Mouse (Mus musculus): ENCODE data around the gene Rad9a.
"Not testable (repeated sequence)": the region's sequence is repeated elsewhere in the genome, so short reads cannot be mapped to it uniquely, and the experiment has no call there.

Gene Rad9a

DNA sequence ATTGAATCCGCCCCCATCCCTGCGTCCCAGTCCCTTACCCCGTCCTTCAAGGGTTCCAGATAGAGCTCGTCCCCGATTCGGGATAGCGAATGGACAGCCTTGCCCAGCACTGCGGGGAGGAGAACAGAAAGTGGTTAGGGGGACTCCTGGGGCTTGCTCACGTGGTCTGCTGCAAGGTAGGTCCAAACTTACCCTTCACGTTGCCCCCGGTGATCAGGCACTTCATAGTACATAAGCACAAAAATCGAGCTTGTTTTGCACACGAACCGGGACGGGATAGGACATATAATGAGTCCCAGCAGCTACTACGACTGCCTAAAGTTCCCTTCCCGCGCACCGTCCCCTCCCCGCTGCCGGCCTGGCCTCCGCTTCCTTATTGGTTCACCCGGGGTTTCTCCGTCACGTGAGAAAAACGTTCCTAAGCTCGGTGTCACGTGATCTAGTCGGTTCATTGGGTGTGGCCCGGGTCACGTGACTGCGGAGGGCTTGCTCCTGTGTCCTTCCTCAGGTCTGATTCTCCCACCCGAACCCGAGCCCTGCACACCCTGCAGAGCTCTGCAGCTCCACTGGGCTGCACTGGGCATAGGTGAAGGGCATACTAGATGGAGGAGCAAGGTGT lies at the start of gene Rad9a:
Gene Rad9a (minus strand): TSS at position 372 of the 619 bp plus-strand sequence.
- DNase-seq: peak; percentile 98

DNA sequence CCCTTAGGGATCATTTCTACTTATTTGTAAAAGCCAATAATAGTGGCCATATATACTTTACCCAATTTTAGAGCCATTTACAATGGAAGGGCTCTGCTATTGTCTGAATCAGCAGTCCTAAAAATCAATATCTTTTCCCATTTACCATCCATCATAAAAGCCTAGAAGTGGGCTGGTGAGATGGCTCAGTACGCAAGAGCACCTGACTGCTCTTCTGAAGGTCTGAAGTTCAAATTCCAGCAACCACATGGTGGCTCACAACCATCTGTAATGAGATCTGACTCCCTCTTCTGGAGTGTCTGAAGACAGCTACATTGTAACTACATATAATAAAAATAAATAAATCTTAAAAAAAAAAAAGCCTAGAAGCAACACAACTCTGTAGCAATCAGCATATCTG lies 47.2 kb upstream of the Rad9a start:
- not testable (repeated sequence) for DNase-seq

DNA sequence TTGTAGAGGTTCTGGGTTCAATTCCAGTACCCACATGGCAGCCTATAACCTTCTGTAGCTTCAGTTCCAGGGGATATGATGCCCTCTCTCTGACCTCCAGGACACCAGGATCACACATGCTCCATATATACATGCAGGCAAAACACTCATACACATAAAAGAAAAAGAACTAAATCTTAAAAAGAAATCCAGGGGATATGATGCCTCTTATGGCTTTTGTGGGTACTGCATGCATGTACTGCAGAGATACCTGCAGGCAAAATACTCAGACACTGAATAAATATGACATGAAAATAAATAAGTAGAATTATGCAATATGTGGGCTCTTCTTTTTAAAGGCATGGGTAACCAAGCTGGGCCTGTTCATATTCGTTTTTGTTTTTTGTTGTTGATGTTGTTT lies 45.5 kb upstream of the Rad9a start:
- DNase-seq: no peak

DNA sequence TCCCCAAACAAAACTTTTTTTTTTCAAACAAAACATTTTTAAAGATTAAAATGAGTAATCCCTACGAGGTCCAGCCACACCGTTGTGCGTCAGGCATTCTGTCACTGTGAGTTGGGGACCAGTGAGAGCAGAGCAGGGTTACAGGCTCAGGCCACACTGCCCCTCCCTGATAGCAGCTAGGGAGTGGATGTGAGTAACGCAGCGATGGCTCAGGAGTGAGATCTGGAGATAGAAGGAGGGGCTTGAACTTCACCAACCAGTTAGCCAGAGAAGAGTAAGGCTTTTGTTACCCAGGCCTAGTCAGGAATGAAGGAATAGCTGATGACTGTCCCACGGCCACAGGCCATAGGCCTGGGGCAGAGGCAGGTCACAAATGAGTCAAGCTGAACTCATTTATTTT lies 43.3 kb upstream of the Rad9a start:
- no peak for DNase-seq

DNA sequence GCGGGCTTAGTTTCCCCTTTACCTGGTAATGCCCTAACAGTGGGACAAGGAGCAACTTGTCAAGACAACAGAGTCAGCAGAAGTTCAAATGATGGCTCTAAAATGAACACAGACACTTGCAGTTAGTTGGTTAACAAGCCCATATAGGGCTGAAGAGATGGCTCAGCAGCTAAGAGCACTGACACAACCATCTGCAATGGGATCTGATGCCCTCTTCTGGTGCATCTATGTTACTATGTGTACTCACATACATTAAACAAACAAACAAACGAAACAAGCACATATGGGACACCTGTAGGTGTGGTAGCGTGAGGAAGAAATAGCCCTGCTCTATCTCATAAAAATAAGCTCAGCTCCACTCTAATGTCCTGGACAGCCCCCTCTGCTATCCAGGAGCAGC lies 41.0 kb upstream of the Rad9a start:
- DNase-seq: no peak

DNA sequence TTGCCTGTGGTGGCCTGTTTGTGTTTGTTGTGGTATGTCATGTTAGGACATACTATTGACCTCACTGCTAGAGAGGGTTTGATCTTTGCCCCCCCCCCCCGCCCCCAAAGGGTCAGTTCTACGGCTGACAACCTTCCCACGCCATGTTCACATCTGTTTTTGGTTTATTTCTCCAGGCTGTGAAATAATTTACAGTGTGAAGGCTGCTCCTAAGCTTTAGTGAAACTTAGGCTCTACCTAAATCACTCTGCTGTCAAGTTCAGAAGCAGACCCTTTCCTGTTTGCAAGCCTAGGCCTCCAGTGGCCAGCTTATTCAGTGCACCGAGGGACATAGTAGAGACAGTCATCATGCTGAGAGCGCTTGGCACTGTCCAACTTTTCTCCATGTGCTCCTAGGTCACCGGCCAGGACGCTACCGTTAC lies 38.8 kb upstream of the Rad9a start:
- no peak for DNase-seq

DNA sequence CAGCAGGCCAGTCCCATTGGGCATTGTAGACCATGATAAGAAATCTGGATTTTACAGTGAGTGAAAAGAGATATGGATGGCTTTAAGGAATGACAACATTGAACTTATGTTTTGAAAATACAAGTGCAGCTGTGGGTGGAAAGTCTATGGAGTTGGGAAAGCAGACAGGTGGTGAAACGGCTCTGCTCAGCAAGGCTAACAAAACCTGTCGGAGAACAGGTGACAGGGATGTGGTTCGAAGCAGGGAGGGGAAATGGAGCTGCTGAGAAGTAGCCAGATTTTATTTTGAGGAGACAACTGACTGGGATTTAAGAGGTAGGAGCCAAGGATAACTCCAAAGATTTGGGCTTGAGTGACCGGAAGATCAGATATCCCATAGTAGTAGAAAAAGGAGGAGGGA lies 33.1 kb upstream of the Rad9a start:
- no peak for DNase-seq

DNA sequence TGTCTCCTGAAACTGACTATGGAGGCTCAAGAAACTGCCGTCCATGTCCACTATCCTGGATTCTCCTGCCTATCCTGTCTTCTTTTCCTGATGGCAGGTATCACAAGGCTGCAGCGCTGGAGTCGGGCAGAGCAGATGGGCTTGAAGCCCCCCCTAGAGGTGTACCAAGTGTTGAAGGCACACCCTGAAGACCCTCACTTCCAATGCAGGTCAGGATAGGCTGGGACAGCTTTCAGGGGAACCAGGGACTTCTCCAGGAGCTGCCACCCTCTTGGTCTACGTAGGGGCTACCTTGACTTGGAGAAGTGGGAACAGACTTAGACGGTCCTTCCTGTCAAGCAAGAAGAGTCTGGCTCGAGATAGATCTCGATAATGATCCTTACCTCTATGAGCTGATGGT lies 31.2 kb upstream of the Rad9a start:
- no peak for DNase-seq

DNA sequence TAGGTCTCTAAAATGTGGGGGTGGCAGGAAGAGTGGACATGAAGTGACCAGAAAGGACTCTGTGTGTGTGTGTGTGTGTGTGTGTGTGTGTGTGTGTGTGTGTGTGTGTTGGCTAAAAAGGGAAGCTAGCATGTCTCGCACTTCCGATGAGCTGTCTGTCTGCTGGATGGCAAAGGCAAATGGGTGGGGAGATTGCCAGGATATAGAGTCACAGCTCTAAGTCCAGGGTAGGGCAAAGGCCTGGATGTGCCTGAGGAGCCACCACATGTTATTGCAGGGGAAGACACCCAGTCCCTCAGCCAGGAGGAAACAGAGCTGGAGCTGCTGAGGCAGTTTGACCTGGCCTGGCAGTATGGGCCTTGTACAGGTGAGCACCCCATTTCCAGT lies 30.7 kb upstream of the Rad9a start:
- no peak for DNase-seq

DNA sequence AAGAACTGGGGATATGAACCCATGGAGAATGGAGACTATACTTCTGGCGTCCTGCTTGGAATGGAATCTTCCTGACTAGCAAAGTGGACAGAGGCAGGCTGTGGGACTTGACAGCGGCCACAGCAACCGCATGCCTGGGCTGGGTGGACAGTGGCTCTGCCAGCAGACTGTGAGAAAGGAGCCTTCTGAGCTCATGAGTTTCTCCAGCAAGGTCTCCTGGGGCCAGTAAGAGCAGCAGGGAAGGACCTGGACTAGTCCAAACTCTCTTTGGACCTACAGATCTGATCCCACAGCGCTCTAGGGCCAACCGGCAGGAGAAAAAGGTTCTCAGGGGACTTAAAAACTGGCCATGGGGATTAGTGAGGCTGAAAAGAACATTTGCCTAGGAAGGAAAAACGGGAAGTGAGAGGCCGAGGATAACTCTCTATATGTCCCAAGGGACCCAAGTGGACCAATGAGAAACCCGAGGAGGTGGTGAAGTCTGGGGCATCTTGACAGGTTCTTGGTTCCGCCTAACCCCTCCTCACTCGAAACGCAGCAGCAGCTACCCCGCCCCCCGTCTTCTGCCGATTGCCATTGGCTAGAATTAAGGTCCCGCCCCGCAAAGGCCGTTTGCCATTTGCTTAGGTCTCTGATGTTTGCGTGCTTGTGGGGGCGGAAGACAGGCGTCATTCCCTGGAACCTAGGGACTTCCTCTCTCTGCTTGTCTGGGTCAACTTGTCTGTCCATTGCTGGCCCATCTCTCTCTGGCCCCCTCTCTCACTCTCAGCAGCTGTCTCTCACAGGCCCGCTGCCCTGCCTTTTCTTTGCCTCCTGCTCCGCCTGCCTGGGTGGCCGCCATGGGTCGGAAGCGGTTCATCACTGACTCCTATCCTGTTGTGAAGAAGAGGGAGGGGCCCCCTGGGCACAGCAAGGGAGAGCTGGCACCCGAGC lies 30.1 kb upstream of the Rad9a start, which contains the start of gene Pold4:
Gene Pold4 (plus strand): TSS at position 647 of the 933 bp plus-strand sequence.
- peak; percentile 99 for DNase-seq

DNA sequence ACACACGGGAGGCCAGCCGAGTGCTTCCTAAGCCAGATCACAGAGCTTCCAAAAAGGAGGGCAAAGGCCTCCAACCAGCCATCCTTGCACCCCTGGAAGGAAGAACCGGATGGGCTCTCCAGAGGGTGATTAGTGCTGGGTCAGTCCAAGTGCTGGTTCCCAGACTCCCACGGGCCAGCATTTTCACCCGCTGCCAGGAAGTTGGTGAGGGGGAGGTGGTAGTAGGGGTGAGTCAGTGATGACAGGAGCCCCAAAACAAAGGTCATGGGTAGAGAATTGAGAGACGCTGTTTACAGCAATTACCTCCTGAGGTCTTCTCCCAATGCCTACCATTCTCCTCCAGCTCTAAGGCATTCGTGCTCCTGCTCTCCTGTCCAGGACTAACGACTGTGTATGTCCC lies 29.0 kb upstream of the Rad9a start:
- no peak for DNase-seq

DNA sequence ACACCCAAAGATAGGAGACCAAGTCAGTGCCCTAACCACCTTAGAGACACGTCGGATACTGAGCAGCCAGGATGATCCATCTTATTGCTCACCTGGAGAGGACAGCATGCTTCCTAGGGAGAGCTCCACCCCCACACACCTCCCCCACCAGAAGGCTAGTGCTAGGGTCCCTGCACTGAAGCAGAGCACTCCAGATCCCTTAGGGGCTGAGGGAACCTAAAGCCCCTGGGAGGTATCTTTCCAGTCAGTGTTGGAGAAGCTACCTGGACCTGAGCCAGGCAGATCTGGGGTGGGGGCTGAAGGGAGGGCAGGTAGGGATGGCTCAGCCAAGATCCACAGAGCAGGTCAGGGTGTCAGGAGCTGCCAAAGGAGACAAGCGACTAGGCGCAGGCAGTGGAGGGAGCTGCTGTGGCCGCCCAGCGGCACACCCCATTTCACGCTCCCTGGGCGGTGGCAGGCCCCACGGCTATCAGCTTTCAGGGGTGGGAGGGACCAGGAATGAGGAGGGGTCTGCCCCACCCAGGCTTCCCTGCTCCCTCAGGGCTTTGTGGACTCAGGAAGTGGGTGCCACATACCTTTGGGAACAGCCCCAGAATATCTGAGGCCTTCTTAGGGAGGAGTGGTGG lies 28.1 kb upstream of the Rad9a start:
- peak; percentile 60 for DNase-seq

DNA sequence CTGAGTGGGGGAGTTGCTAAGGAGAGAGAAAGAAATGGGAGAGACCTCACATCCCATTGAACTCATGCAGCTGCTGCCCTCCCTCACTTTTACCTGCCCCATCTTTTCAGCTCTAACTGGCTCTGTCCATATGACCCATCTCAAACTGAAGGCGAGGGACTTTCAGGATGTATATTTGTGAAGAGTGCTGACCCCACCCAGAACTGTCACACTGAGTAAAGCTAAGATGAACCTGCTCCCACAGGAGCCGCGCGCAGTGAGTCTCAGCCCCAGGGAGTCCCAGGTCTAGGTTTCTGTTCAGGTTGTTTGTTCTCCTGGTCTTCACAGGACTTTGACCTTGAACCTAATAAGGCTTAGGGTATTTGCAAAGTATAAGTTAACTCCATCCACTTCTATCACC lies 27.4 kb upstream of the Rad9a start:
- no peak for DNase-seq

DNA sequence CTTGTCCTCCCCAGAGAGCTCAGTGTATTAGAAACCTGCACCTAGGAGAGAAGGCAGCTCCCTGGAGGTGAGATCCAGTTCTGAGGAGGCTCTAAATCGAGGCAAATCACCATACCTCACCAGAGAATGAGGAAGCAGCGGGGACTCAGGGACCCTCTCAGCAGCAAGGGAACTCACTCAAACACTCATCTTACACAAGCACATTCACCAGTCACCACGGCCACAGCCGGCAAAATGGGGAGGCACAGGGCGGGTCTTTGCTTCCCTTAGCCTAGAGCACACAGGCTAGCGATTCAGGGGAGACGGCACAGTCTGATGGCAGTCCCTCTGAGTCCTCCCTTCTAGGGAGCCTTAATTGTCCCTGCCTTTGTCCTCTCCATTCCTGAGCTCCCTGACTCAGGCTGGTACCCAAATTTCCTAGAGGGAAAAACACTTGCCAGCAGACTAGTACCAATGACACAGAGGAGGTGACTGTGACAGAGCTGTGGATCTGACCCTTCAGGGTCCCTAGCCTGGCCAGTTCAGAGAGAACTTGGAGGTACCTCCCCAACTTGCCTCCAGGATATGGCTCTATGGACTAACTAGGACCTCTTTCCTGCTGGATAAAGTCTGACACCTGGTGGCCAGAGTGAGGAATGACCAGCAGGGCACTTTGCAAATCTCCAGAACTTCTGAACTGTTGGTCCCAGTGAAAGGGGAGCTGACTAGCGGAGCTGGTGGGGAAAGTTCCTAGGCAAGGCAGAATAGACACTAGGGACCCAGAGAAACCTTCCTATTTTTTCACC lies 26.6 kb upstream of the Rad9a start:
- peak; percentile 76 for DNase-seq

DNA sequence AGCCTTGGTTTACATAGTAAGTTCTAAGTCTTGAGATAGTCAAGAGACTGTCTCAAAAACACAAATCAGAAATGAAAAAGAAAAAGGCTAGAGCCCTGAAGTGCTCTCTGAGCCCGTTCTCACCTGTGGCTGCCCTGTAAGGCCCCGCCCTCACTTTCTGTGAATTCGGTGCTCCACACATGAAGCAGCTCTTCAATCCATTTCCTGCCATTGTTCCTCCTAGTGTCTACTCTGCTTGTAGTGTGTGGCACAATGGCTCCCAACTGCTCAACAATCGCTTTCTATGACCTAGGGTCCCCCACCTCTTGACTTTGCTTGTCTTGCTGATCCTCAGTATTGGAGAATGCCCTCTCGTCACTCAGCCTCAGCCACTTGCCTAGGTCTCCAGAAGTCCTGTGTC lies 26.0 kb upstream of the Rad9a start:
- no peak for DNase-seq

DNA sequence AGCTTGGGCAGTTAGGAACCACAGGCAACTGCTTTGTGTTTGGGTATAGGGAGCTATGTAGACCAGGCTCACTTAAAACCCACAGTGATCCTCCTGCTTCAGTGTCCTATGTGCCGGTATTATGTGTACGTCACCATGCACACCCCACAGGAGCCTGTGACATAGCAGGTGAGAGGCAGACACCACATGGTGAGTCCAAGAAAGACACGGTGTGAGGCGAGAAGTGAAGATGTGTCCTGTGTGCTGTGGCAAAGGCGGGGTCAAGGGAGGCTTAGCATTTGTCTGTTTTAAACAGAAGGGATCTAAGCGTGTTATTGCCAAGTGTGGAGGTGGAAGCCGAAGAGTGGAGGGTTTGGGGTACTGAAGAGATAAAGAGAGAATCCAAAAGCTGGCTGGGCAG lies 25.3 kb upstream of the Rad9a start:
- no peak for DNase-seq

DNA sequence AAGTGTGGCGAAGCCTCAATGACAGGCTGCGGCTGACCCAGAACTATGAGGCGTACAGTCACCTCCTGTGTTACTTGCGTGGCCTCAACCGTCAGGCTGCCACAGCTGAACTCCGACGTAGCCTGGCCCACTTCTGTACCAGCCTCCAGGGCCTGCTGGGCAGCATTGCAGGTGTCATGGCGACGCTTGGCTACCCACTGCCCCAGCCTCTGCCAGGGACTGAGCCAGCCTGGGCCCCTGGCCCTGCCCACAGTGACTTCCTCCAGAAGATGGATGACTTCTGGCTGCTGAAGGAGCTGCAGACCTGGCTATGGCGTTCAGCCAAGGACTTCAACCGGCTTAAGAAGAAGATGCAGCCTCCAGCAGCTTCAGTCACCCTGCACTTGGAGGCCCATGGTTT lies 20.7 kb upstream of the Rad9a start:
- DNase-seq: no peak

DNA sequence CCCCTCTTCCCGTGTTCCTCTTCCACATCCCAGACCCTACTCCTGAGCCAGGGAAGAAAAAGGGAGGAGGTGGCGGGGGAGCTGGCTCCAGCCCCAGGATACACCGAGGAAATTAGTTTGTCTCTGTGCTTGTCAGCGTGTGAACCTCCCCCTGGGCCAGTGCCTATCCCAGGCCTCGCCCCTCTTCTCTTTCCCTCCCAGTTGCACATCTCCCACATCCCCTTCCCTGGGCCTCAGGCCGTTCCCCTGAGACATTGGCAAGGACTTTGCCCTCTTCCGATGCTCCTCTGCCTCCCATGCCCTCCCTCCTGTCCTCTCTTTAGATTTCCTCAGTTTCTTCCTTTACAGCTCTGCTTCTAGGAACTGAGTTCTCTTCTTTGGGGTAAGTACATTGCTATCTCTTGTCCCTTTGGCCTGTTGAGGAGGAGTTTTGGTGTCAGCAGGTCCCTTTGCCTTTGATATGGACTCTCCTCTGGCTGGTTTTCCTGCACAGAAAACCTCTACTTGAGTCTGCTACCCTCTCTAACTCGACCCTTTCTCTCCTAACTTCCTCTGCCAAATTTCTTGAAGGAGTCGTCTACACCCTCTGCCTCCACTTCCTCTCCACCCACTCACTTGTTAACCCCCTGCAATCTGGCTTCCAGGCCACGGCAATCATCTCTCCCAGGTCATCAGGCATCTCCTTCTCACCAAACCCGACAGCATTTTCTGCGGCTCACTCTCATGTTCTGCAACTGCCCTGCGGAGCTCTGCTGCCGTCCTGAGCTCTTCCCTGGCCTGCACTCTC lies 19.7 kb upstream of the Rad9a start:
- DNase-seq: no peak

DNA sequence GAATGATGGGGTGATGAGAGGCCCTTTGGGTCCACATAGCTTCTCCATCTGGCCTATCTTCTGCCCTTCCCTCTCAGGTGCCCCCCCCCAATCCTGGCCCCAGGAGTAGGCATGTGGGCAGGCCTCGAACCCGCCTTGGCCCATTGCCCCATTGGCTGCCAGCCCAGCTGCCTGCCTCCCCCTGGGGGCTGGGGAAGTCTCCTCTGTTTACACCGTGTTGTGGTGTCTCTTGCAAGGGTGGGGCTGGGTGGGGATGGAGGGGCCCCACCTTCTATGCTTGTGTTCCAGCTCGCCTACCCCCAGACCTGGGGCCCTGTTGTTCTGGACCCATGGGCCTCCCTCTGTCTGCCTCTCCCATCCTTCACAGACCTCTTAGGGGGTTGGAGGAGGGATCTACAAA lies 19.0 kb upstream of the Rad9a start:
- DNase-seq: no peak

DNA sequence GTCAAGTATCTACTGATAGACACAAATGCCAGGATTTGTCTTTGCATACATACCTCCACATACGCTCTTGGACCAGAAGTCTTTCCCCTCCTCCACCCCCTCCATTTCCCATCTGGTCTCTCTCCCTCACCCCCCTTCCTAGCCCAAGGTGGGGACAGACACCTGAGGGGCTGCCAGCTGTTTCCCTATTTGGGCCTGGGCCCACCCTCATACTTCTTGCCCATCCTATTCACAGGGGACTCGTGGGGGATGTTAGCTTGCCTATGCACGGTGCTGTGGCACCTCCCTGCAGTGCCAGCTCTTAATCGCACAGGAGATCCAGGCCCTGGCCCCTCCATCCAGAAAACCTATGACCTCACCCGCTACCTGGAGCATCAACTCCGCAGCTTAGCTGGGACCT lies 18.5 kb upstream of the Rad9a start:
- no peak for DNase-seq

DNA sequence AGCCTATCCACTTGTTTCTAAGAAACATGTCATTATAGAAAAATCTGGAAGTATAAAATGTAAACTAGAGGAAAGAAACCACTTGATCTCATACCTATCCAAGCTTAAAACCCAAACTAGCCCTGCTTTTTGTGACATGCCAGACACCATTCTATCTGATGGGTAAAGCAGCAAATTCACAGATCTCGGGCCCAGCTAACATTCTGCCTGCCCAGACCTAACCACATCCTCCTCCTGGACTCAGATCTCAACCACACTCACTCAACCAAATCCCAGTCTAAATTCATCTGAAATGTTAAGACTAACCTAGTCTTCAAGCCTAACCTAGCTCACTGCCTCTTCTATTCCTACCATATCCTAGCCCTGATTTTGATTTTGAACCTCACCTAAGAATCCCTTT lies 17.3 kb upstream of the Rad9a start:
- DNase-seq: no peak

DNA sequence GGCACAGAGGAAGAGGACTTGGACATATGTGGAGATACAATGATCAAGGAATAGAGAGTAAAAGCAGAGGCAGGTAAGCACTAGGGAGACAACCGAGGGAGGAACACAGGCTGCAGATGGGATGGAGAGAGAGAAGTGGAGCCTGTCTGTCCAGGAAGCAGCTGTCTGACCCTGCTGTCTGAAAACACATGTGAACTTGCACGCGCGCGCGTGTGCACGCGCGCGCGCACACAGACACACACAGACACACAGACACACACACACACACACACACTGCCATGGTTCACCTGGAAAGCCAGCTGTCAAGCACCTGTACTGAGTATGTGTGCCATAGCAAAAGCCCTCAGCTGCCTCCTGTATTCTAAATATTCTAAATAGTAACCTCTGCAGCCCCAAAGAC lies 16.8 kb upstream of the Rad9a start:
- DNase-seq: no peak
